ENCODE assay signal across 14 mouse cellular contexts in genomic region chr8:117310961-117311561, GRCm38 (mm10). TPM values are rescaled to one million over a fixed set of nuclear protein-coding genes. Genes with fewer than 3 reads are reported as not detected.
DNase-seq lines count a peak whose midpoint lies in the region; ATAC-seq and TF ChIP-seq lines count a peak whose summit lies in the region.
"Had no signal": no experiment of that assay in that cellular context is flagged by ENCODE, and none has a peak within 500 bp of the region (broad histone marks: within the 10 kb centered on the region; RNA-seq: fewer than 3 reads in every experiment).

No protein-coding gene starts in this region.

- H3K9ac ChIP-seq in kidney, postnatal 0 days (ENCODE audit: low read depth, low read length): no peak overlapping the region
- H3K9ac ChIP-seq in midbrain, postnatal 0 days (replicated peaks; ENCODE audit: low read length, poor library complexity, severe bottlenecking): no peak overlapping the region
- H3K9ac ChIP-seq in stomach, postnatal 0 days (ENCODE audit: low read length): no peak overlapping the region
- H3K9ac ChIP-seq: forebrain, postnatal 0 days had no signal

- H3K36me3 ChIP-seq in kidney, postnatal 0 days (ENCODE audit: insufficient read depth, low read length): no peaks in the 10 kb centered on the region
- no peaks in the 10 kb centered on the region for H3K36me3 ChIP-seq in midbrain, postnatal 0 days (ENCODE audit: insufficient read depth, low read length)
- peaks cover 13% of the 10 kb centered on the region for H3K36me3 ChIP-seq in midbrain, embryonic 10.5 days
- H3K36me3 ChIP-seq in stomach, postnatal 0 days (ENCODE audit: control insufficient read depth, insufficient read depth, low read length): no peaks in the 10 kb centered on the region

- TF ChIP-seq EP300 in stomach, postnatal 0 days (optimal IDR thresholded peaks at IDR 0.05): no peak

- H3K4me3 ChIP-seq in kidney, postnatal 0 days (replicated peaks; ENCODE audit: low read depth, low read length): no peak overlapping the region
- no peak overlapping the region for H3K4me3 ChIP-seq in midbrain, postnatal 0 days (ENCODE audit: low read depth, low read length)
- no peak overlapping the region for H3K4me3 ChIP-seq in midbrain, embryonic 10.5 days
- no peak overlapping the region for H3K4me3 ChIP-seq in stomach, postnatal 0 days (ENCODE audit: low read depth, low read length)
- H3K4me3 ChIP-seq: left cerebral cortex, adult 2 months had no signal

- no peak overlapping the region for H3K27ac ChIP-seq in kidney, postnatal 0 days
- no peak overlapping the region for H3K27ac ChIP-seq in midbrain, postnatal 0 days (ENCODE audit: low read depth, low read length)
- no peak overlapping the region for H3K27ac ChIP-seq in midbrain, embryonic 10.5 days (replicated peaks)
- H3K27ac ChIP-seq in stomach, postnatal 0 days (replicated peaks): peak overlapping the region; percentile 24; the same call in 1 of the 2 replicates
- H3K27ac ChIP-seq: left cerebral cortex, adult 2 months had no signal

- DNase-seq in cerebellum, postnatal 10 days: peak; percentile 75 to 80
- DNase-seq in cerebellum, adult 11 months: no peak
- DNase-seq in kidney, postnatal 0 days (ENCODE audit: low spot score): peak; percentile 73
- DNase-seq in kidney, adult 8-10 months: no peak
- DNase-seq in midbrain, postnatal 0 days (ENCODE audit: low spot score): peak; percentile 73
- DNase-seq in midbrain, embryonic 10.5 days (ENCODE audit: low spot score): no peak
- no peak for DNase-seq in stomach, postnatal 0 days (ENCODE audit: low spot score)
- DNase-seq in adrenal gland, postnatal 4 days (ENCODE audit: low spot score in 2 of 2): no peak
- DNase-seq: adrenal gland, adult 8-10 months; forebrain, postnatal 0 days; gastrocnemius, postnatal 14 days; liver; spleen, adult 18-20 months had no signal

- H3K4me2 ChIP-seq in kidney, postnatal 0 days (ENCODE audit: low read length): no peak overlapping the region
- no peak overlapping the region for H3K4me2 ChIP-seq in midbrain, postnatal 0 days (ENCODE audit: low read depth, low read length, poor library complexity, severe bottlenecking)
- H3K4me2 ChIP-seq in stomach, postnatal 0 days (replicated peaks; ENCODE audit: low read depth): no peak overlapping the region

- peaks cover 32% of the 10 kb centered on the region for H3K4me1 ChIP-seq in kidney, postnatal 0 days (replicated peaks; ENCODE audit: insufficient read depth, low read length)
- peaks cover 10% of the 10 kb centered on the region for H3K4me1 ChIP-seq in midbrain, postnatal 0 days (ENCODE audit: insufficient read depth, low read length)
- peaks cover 42% of the 10 kb centered on the region for H3K4me1 ChIP-seq in midbrain, embryonic 10.5 days
- H3K4me1 ChIP-seq in stomach, postnatal 0 days (replicated peaks; ENCODE audit: control insufficient read depth, insufficient read depth): peaks cover 9% of the 10 kb centered on the region; the same call in 1 of the 2 replicates

- WGBS in kidney, postnatal 0 days: 73% methylated on average over 8 of the region's 8 CpGs
- WGBS in midbrain, postnatal 0 days: 80% methylated on average over 8 of the region's 8 CpGs
- WGBS in midbrain, embryonic 10.5 days: 85% methylated on average over 8 of the region's 8 CpGs
- WGBS in stomach, postnatal 0 days: 68% methylated on average over 8 of the region's 8 CpGs

- H3K9me3 ChIP-seq in kidney, postnatal 0 days (replicated peaks; ENCODE audit: low read length): no peaks in the 10 kb centered on the region
- H3K9me3 ChIP-seq in midbrain, postnatal 0 days (ENCODE audit: low read length): no peaks in the 10 kb centered on the region
- H3K9me3 ChIP-seq in midbrain, embryonic 10.5 days (replicated peaks): no peaks in the 10 kb centered on the region
- no peaks in the 10 kb centered on the region for H3K9me3 ChIP-seq in stomach, postnatal 0 days (ENCODE audit: control insufficient read depth, low read length)

- no peak for TF ChIP-seq CTCF in kidney, postnatal 0 days (IDR thresholded peaks at IDR 0.05; ENCODE audit: low read depth)
- no peak for TF ChIP-seq CTCF in midbrain, postnatal 0 days (IDR thresholded peaks at IDR 0.05)
- no peak for TF ChIP-seq CTCF in stomach, postnatal 0 days (IDR thresholded peaks at IDR 0.05; ENCODE audit: low read depth)

- no peaks in the 10 kb centered on the region for H3K27me3 ChIP-seq in kidney, postnatal 0 days (ENCODE audit: insufficient read depth, low read length)
- no peaks in the 10 kb centered on the region for H3K27me3 ChIP-seq in midbrain, postnatal 0 days (ENCODE audit: insufficient read depth, low read length)
- no peaks in the 10 kb centered on the region for H3K27me3 ChIP-seq in midbrain, embryonic 10.5 days (ENCODE audit: low read depth, poor library complexity, severe bottlenecking)
- no peaks in the 10 kb centered on the region for H3K27me3 ChIP-seq in stomach, postnatal 0 days (ENCODE audit: control insufficient read depth, insufficient read depth, low read length)

- ATAC-seq in kidney, postnatal 0 days (replicated peaks; ENCODE audit: low FRiP score, low read depth): no peak
- no peak for ATAC-seq in midbrain, postnatal 0 days (ENCODE audit: low FRiP score)
- ATAC-seq in stomach, postnatal 0 days (ENCODE audit: low FRiP score, low TSS enrichment): peak; percentile 33; the same call in 1 of the 2 replicates
- ATAC-seq: forebrain, postnatal 0 days had no signal

RNA-seq across cellular contexts. Expression of gene Cmip, which starts 54.2 kb away (rescaled TPM):
- 31.3 and 36.8 TPM in 2 replicates for polyA plus RNA-seq in kidney, postnatal 0 days (2015; fragmentation: Nextera tagmentation; extraction: Ambion mirVana)
- total RNA-seq in midbrain, postnatal 0 days (2014; rRNA removed): 266 and 287 TPM in 2 replicates
- polyA plus RNA-seq in midbrain, postnatal 0 days (2015; fragmentation: Nextera tagmentation; extraction: Ambion mirVana): 197 and 212 TPM in 2 replicates
- polyA plus RNA-seq in midbrain, embryonic 10.5 days (2016; fragmentation: Nextera tagmentation; extraction: Ambion mirVana): 9.3 and 11.2 TPM in 2 replicates
- polyA plus RNA-seq in stomach, postnatal 0 days (2015; fragmentation: Nextera tagmentation; extraction: Ambion mirVana): 19.9 and 22.9 TPM in 2 replicates
- total RNA-seq in adrenal gland, postnatal 4 days (2021): 100 to 1,000 TPM; 120 to 133 TPM

Comparison
In these comparisons a context has a peak if more than half of its experiments do, and no peak if none do; other contexts are left out.
1. DNase-seq: peak in cerebellum, postnatal 10 days (2 of 2), kidney, postnatal 0 days (single experiment) and midbrain, postnatal 0 days (single experiment); none in cerebellum, adult 11 months (single experiment), kidney, adult 8-10 months (0 of 2), midbrain, embryonic 10.5 days (single experiment), stomach, postnatal 0 days (single experiment) and adrenal gland, postnatal 4 days (0 of 2).